Mouse (Mus musculus) G1E-ER4 (cell line): Measurements from ENCODE around the gene Hmox1. TPM values are rescaled to one million over a fixed set of nuclear protein-coding genes. Genes with fewer than 3 reads are reported as not detected.
A peak's percentile ranks its signal among the peaks of the same experiment; 100 is the strongest.

Source experiments
- GATA1 ChIP-seq: IDR thresholded peaks from one replicate; pipeline ENCODE4 v1.8.0; 2012; ENCODE audit warnings: low read length, inconsistent platforms
- polyA plus RNA-seq: library from polyadenylated mRNA; stranded (reverse); fragments of >175 nt; gene quantifications from 2 replicates; pipeline ENCODE4 v1.2.3, GENCODE M21; 2012

Gene Hmox1
- polyA plus RNA-seq, 1 experiment, result 10.0 TPM

- TF ChIP-seq GATA1, result no peak
Observed at GRCm38 (mm10) chr8:75082181-75082805, 11.1 kb upstream of the Hmox1 start.

DNA sequence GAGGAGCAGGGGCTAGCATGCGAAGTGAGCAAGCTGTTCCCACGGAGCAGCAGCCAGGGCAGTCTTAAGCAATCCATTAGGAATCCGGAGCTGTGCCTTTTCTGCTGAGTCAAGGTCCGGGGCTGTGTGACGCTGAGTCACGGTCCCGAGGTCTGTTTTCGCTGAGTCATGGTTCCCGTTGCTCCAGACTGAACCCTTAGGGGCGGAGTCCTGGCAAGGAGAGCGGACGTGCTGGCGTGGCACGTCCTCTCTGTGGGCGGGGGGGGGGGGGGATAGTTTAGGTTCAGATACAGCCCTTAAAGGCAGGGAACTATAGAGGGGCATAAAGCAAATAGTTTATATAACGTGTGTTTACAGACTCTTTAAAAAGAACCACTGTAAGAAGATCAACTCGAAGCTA lies 9.6 kb upstream of the Hmox1 start:
- TF ChIP-seq GATA1, result no peak

- no peak for TF ChIP-seq GATA1
Observed at GRCm38 (mm10) chr8:75084382-75085064, 8.9 kb upstream of the Hmox1 start.

GRCm38 (mm10) chr8:75086002-75086401 lies 7.4 kb upstream of the Hmox1 start:
- TF ChIP-seq GATA1, result no peak

DNA sequence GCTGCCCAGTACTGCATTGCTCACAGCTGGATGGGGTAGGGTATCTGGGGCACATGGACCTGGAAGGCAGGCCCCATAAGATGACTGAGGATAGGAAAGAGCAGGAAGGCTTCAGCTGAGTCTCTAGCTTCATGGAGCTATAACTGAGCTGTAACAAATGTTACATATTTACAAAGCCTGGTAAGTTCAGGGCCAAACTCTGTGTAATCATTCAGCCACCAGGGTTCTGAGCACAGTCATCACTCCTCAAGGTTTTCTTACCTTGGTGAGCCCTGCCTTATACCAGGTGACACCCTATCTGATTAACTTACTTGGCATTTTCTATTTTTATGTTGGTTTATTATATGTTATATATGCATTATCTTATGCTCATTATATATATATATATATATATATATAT lies 6.3 kb upstream of the Hmox1 start:
- no peak for TF ChIP-seq GATA1

DNA sequence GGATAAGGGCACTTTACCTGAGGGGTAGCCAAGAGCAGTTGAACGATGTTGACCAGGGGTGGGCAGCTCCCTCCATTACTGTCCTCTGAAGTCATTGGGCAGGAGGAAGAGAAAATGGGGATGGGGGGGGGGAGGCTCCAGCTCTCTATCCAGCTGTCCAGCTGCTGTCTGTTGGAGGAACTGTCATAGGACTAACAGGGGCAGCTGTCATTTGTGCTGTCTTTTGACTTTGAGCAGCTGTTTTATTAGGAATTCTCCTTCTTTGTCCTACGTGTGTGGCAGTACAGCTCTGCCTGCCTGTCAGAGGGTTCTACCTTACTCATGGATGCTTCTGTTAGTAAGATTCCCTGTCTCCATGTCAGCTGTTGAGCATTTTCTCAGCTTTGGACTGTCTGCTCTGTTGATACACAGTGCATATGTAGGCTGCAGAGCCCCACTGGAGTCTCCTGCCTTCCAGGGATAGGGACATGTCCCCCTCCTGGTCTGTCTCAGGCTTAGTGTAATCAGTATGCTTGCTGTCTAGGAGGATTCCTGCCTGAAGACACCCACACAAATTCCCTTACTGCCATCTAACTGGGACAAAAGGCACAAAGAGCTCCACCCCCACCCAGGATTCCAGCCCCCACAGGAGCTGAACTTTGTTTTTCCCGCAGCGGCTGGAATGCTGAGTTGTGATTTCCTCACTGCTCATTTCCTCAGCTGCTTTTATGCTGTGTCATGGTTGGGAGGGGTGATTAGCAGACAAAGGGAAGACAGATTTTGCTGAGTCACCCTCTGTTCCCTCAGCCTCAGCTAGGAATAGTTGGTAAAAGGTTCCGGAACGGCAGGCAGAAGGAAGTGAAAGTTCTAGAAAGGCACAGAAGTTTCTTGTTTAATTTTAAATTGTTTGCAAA lies 4.2 kb upstream of the Hmox1 start:
- peak; percentile 11 for TF ChIP-seq GATA1

DNA sequence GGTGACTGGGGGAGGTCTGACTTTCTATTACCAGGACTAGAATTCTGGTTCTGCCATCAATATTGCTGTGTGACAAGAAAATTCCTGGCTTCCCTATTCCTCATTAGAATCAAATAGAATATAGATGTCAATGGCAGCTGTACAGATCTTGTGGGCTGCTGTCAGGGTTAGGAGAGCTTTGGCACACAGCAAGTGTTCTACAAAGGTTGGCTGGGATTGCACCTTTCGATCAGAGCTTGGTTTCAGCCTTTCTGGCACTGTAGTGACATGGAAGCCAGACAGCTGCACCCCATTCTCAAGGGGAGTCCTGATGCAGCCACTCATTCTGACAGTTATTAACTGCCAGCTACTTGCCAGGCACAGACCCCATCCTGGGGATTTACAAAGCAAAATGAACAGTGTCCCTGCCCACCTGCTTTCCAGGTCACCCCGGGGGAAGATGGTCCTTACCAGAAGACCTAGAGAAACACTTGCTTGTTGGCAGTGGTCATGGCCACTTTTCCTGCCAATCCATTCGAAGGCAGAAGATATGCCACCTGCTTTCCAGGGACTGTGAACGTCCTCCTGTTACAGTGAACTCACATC lies 2.5 kb upstream of the Hmox1 start:
- no peak for TF ChIP-seq GATA1

GRCm38 (mm10) chr8:75102956-75103355 lies 9.5 kb downstream of the Hmox1 start:
- TF ChIP-seq GATA1, result no peak

- no peak for TF ChIP-seq GATA1
Observed at GRCm38 (mm10) chr8:75103376-75103878, 10.0 kb downstream of the Hmox1 start.

GRCm38 (mm10) chr8:75108527-75109235 lies 15.3 kb downstream of the Hmox1 start:
- no peak for TF ChIP-seq GATA1

DNA sequence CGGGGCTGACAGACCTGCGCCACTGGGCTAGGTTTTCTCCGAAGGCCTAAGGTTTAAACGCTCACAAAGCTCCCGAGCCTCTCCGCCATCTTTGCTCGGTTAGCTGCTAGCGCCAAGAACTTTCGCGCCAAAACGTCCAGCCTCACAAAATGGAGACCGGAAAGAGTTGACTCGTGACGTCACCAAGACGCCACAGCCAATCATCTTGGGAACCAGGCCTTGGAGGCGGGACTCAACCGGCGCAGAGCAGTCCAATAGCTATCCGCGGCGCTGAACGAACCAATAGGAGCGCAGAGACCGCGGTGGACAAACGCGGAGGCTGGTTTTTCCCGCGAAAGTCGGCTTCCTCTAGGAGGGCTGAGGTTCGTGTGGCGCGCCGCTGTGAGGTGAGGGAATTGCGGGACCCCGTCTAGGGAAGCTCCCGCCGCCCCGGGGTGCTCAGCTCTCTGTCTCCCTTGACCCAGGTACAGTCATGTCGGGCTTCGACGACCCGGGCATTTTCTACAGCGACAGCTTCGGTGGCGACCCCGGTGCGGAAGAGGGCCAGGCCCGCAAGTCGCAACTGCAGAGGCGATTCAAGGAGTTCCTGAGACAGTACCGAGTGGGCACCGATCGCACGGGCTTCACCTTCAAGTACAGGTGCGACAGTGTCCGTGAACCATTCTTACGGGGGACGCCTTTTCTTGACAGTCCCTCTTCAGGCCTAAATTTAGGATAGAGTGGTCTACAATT lies 16.0 kb downstream of the Hmox1 start, which contains the start of gene Mcm5:
Mcm5 (plus strand) TSS at position 334 of the 732 bp plus-strand sequence.
- TF ChIP-seq GATA1, result no peak

DNA sequence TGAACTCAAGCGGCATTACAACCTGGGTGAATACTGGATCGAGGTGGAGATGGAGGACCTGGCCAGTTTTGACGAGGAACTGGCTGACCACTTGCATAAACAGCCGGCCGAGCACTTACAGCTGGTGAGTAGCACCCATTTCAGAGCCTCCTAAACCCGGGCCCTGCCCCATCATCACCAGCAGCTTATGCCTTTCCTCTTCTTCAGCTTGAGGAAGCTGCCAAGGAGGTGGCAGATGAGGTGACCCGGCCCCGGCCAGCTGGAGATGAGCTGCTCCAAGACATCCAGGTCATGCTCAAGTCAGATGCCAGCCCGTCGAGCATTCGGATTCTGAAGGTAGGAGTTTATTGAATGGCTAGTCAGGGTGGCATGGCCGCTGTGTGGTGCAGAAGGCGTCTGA lies 16.7 kb downstream of the Hmox1 start:
- TF ChIP-seq GATA1, result no peak

- TF ChIP-seq GATA1, result no peak
Observed at GRCm38 (mm10) chr8:75118505-75118904, 25.1 kb downstream of the Hmox1 start.

DNA sequence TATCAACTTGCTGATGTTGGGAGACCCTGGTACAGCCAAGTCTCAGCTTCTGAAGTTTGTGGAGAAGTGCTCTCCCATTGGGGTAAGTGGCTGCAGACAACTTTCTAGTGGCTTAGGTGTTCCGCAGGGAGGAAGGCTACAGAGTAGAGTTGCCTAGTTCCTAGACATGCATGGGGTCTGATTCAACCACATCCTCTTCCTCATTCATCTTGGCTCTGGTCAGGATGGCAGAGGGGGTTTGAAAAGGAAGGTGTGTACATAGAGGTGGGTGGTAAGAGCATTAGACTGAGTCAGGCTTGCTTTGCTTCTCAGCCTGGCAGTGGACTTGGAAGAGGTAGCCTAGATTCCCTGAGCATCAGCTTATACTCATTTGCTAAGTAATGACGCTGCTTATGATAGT lies 25.9 kb downstream of the Hmox1 start:
- no peak for TF ChIP-seq GATA1
